Mouse (Mus musculus) urinary bladder, postnatal 14 days (tissue): ENCODE measurements at regions not wholly inside any gene's neighbourhood (a gene's known extent, or its start where the extent isn't known, plus 50 kb on each side); places are given as distances from the start of the nearest gene placed in this dataset.

Experiments
- DNase-seq: peaks from one replicate; pipeline ENCODE4 v3.0.0; 2021; ENCODE audit warnings: low spot score

- DNase-seq: no peak
Measured at GRCm38 (mm10) chr6:81586441-81587117, 336.9 kb upstream of the Gcfc2 start.

- DNase-seq: no peak
Measured at GRCm38 (mm10) chr6:81589727-81590126, 333.7 kb upstream of the Gcfc2 start.

GRCm38 (mm10) chr6:81595926-81596325 is 327.5 kb upstream of the Gcfc2 start:
- no peak for DNase-seq

GRCm38 (mm10) chr6:81608637-81609036 is 314.8 kb upstream of the Gcfc2 start:
- no peak for DNase-seq

- DNase-seq: no peak
Measured at GRCm38 (mm10) chr6:81611980-81612379, 311.5 kb upstream of the Gcfc2 start.

- DNase-seq: no peak
Measured at GRCm38 (mm10) chr6:81618018-81618417, 305.5 kb upstream of the Gcfc2 start.

GRCm38 (mm10) chr6:81621028-81621427 is 302.4 kb upstream of the Gcfc2 start:
- no peak for DNase-seq

- no peak for DNase-seq
Measured at GRCm38 (mm10) chr6:81622714-81623113, 300.8 kb upstream of the Gcfc2 start.

- DNase-seq: no peak
Measured at GRCm38 (mm10) chr6:81625016-81625415, 298.5 kb upstream of the Gcfc2 start.

GRCm38 (mm10) chr6:81633586-81633985 is 289.9 kb upstream of the Gcfc2 start:
- DNase-seq: no peak

- peak; percentile 5 for DNase-seq
Measured at GRCm38 (mm10) chr6:81647615-81648375, 275.7 kb upstream of the Gcfc2 start.

- DNase-seq: no peak
Measured at GRCm38 (mm10) chr6:81651856-81652255, 271.6 kb upstream of the Gcfc2 start.

GRCm38 (mm10) chr6:81655205-81655604 is 268.3 kb upstream of the Gcfc2 start:
- DNase-seq: no peak

GRCm38 (mm10) chr6:81660478-81661395 is 262.7 kb upstream of the Gcfc2 start:
- no peak for DNase-seq

- DNase-seq: no peak
Measured at GRCm38 (mm10) chr6:81668944-81669343, 254.5 kb upstream of the Gcfc2 start.

- no peak for DNase-seq
Measured at GRCm38 (mm10) chr6:81673316-81673715, 250.2 kb upstream of the Gcfc2 start.

- DNase-seq: no peak
Measured at GRCm38 (mm10) chr6:81697284-81697683, 226.2 kb upstream of the Gcfc2 start.

- DNase-seq: no peak
Measured at GRCm38 (mm10) chr6:81698173-81698572, 225.3 kb upstream of the Gcfc2 start.

- DNase-seq: no peak
Measured at GRCm38 (mm10) chr6:81714867-81715266, 208.6 kb upstream of the Gcfc2 start.

- DNase-seq: no peak
Measured at GRCm38 (mm10) chr6:81716371-81716770, 207.1 kb upstream of the Gcfc2 start.

- no peak for DNase-seq
Measured at GRCm38 (mm10) chr6:81724601-81725545, 198.6 kb upstream of the Gcfc2 start.
